Mouse (Mus musculus) bone marrow, adult 2 months (tissue): ENCODE data around the gene Pomp.

Source experiments
- CTCF ChIP-seq: fragments of 200-500 bp; IDR thresholded peaks from 2 replicates; pipeline ENCODE4 v1.5.1; 2011; ENCODE audit warnings: low read length, control low read depth; ENCODE audit not compliant: control insufficient read depth, insufficient read depth
- POLR2A ChIP-seq: fragments of 200-500 bp; IDR thresholded peaks from 2 replicates; pipeline ENCODE4 v1.6.1; 2011; ENCODE audit warnings: low read depth, mild to moderate bottlenecking, control low read depth, low read length, borderline replicate concordance; ENCODE audit not compliant: control insufficient read depth

GRCm38 (mm10) chr5:147819895-147820294, 40.4 kb upstream of the Pomp start:
- TF ChIP-seq CTCF = no peak
- no peak for TF ChIP-seq POLR2A
